Mouse (Mus musculus) liver, embryonic 14.5 days (tissue): ENCODE results near the gene Ripor3.

ENCODE experiments used
- CTCF ChIP-seq: IDR thresholded peaks from 2 replicates; pipeline ENCODE4 v1.5.1; 2016; ENCODE audit warnings: antibody characterized with exemption, low read depth, control low read depth
- EP300 ChIP-seq: IDR thresholded peaks from 2 replicates; pipeline ENCODE4 v1.6.1; 2016; ENCODE audit warnings: antibody characterized with exemption, low read depth

DNA sequence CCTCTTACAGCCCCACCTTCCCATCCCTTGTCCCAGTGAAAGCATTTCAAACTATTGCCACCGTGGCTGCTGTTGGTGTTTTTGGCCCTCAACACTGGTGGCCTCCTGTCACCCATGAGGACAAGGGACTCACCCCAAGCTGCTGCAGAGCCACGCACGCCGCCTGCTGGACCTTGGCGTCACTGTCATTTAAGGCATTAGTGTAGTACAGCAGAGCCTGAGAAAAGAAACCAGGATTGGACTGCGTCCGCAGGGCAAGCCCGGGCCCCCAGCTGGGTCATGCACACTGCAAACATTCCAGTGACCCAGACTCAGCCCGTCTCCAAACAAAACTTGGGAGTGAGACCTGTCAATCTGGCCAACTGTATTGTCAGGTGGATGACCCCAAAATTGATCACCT lies 27.8 kb downstream of the Ripor3 start:
- TF ChIP-seq CTCF (peak; percentile 71), EP300 (no peak)
